Mouse (Mus musculus) heart, embryonic 15.5 days (tissue): ENCODE data around the gene Taf11. TPM values are rescaled to one million over a fixed set of nuclear protein-coding genes. Genes with fewer than 3 reads are reported as not detected.

Experiments
- ATAC-seq: fragments of 200-750 bp; cut with Nextera tagmentation; replicated peaks from 2 replicates; pipeline ENCODE4 v1.8.0; 2017; ENCODE audit warnings: low read depth, moderate TSS enrichment; ENCODE audit not compliant: insufficient number of reproducible peaks, insufficient read depth, low FRiP score
- H3K27ac ChIP-seq: fragments of 300-500 bp; sonication (generic); 2 replicates; pipeline ENCODE4 v1.5.1; 2015; ENCODE audit warnings: mild to moderate bottlenecking, inconsistent platforms
- H3K27me3 ChIP-seq: fragments of 300-500 bp; sonication (generic); 2 replicates; pipeline ENCODE4 v1.6.1; 2015; ENCODE audit warnings: inconsistent platforms
- H3K36me3 ChIP-seq: fragments of 300-500 bp; sonication (generic); 2 replicates; pipeline ENCODE4 v1.6.1; 2015; ENCODE audit warnings: mild to moderate bottlenecking, inconsistent platforms
- H3K4me1 ChIP-seq: fragments of 300-500 bp; sonication (generic); replicated peaks from 2 replicates; pipeline ENCODE4 v1.6.1; 2015; ENCODE audit warnings: inconsistent platforms
- H3K4me2 ChIP-seq: fragments of 300-500 bp; sonication (generic); 2 replicates; pipeline ENCODE4 v1.6.1; 2015; ENCODE audit warnings: inconsistent platforms, mild to moderate bottlenecking, moderate library complexity
- H3K4me3 ChIP-seq: fragments of 300-500 bp; sonication (generic); 2 replicates; pipeline ENCODE4 v1.5.1; 2015; ENCODE audit warnings: mild to moderate bottlenecking, inconsistent platforms
- H3K9ac ChIP-seq: fragments of 300-500 bp; sonication (generic); 2 replicates; pipeline ENCODE4 v1.6.1; 2015; ENCODE audit warnings: mild to moderate bottlenecking, inconsistent platforms
- H3K9me3 ChIP-seq: fragments of 300-500 bp; sonication (generic); replicated peaks from 2 replicates; pipeline ENCODE4 v1.6.1; 2016; ENCODE audit warnings: inconsistent platforms
- WGBS: fragments of 180-500 bp; shearing (Covaris S2); methylation state at CpG from one replicate; pipeline ENCODE4 v1.1.7; 2015; ENCODE audit warnings: mixed read lengths; 5-methylcytosine and 5-hydroxymethylcytosine counted together
- polyA plus RNA-seq: library from polyadenylated mRNA; unstranded; fragments of >200 nt; fragmentation: Nextera tagmentation; extraction: Ambion mirVana; gene quantifications from 2 replicates; pipeline ENCODE4 v1.2.1, GENCODE M21; 2015

Gene Taf11
- polyA plus RNA-seq, 1 experiment from 2014 or later = 46.4 TPM

DNA sequence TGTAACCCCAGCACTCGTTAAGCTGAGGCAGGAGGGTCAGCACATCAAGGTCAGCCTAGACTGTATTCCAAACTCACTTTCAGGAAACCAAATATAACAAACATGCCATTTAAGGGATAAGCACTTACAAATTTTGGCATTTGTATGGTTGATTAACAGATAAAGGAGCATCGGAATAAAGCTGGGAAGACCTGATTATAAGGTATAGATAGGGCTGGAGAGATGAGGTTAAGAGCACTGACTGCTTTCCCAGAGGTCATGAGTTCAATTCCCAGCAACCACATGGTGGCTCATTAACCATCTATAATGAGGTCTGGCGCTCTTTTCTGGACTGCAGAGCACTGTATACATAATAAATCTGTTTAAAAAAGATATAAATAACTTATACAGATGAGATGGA lies 36.1 kb downstream of the Taf11 start:
- peaks cover 5% of the 10 kb centered on the region; the same call in 1 of the 2 replicates for H3K36me3 ChIP-seq
- 68% methylated on average over 3 of the region's 3 CpGs for WGBS
- no peak overlapping the region for H3K4me3 ChIP-seq

DNA sequence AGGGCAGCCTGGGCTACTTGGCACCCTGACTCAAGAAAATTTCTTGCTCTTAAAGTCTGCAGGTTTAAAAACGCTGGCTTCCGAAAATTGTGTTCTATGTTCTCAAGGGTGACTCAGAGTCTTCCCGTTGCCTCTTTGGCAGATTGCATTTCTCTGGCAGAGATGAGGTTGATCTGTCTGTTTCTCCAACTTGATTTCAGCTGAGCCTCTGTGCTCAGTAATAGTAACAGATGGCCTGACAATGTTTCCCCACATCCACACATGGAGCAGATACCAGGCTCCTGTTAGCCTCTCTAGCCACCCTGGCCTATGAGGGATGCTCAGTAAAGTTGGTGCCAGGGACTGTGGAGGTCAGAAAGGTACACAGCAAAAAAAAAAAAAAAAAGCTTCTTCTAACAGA lies 37.8 kb downstream of the Taf11 start:
- 87% methylated on average over 3 of the region's 3 CpGs for WGBS

More for the DNA sequence above, 36.1 kb downstream of the Taf11 start:
- no peak overlapping the region for H3K4me2 ChIP-seq
- no peaks in the 10 kb centered on the region for H3K27me3 ChIP-seq
- H3K9ac ChIP-seq = no peak overlapping the region
- no peak overlapping the region for H3K27ac ChIP-seq
- no peaks in the 10 kb centered on the region for H3K9me3 ChIP-seq
- no peak for ATAC-seq
- H3K4me1 ChIP-seq = peaks cover 12% of the 10 kb centered on the region

DNA sequence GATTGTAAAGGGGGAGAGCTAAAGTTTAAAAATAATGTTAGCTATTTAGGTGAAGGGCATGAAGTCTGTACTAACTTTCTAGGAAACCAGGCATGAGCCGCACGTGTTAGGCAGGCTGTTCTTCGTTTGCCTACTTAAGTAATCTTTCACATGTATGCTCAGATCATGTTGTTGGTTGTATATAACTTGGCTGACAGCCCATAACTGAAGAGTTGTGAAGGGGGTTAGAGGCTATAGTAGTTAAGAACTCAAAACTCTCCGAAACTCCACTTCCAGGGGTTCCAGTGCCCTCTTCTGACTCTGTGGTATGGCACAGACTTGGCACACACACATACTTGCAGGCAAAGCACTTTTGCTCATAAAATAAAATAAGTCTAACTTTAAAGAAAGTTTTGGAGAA lies 42.9 kb downstream of the Taf11 start:
- Histone ChIP-seq H3K27me3 (no peaks in the 10 kb centered on the region), H3K4me2 (no peak overlapping the region), H3K4me3 (no peak overlapping the region), H3K4me1 (peaks cover 8% of the 10 kb centered on the region), H3K9ac (no peak overlapping the region), H3K27ac (no peak overlapping the region), H3K9me3 (no peaks in the 10 kb centered on the region), H3K36me3 (peaks cover 5% of the 10 kb centered on the region; the same call in 1 of the 2 replicates)
- ATAC-seq = no peak
- WGBS = 64% methylated on average over 4 of the region's 4 CpGs

More for the DNA sequence above, 37.8 kb downstream of the Taf11 start:
- H3K4me1 ChIP-seq = peaks cover 12% of the 10 kb centered on the region
- H3K9me3 ChIP-seq = no peaks in the 10 kb centered on the region
- ATAC-seq = no peak
- no peaks in the 10 kb centered on the region for H3K27me3 ChIP-seq
- H3K4me3 ChIP-seq = no peak overlapping the region
- H3K27ac ChIP-seq = no peak overlapping the region
- H3K9ac ChIP-seq = no peak overlapping the region
- no peak overlapping the region for H3K4me2 ChIP-seq
- H3K36me3 ChIP-seq = peaks cover 5% of the 10 kb centered on the region; the same call in 1 of the 2 replicates

DNA sequence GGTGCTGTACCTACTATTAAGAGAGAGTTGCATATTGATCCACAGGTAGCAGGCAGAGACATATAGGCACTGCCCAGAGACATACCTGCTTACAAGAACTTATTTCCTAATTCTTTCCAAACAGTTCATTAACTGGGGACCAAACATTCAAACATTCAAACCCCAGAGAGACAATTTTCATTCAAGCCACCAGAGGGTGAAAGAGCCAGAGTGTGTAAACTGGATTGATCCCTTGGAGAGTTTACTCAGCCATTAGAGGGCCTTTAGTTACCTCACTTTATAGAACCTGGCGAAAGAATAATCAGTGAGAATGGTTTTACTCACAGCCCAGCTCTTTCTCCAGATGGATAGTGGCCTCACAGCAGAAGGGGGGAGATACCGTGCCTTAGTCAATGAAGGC lies 44.2 kb downstream of the Taf11 start:
- Histone ChIP-seq H3K4me3 (no peak overlapping the region), H3K4me1 (peaks cover 8% of the 10 kb centered on the region), H3K27ac (no peak overlapping the region), H3K4me2 (no peak overlapping the region), H3K9ac (no peak overlapping the region), H3K9me3 (no peaks in the 10 kb centered on the region), H3K36me3 (peaks cover 5% of the 10 kb centered on the region; the same call in 1 of the 2 replicates), H3K27me3 (no peaks in the 10 kb centered on the region)
- 84% methylated on average over 2 of the region's 2 CpGs for WGBS
- ATAC-seq = no peak

DNA sequence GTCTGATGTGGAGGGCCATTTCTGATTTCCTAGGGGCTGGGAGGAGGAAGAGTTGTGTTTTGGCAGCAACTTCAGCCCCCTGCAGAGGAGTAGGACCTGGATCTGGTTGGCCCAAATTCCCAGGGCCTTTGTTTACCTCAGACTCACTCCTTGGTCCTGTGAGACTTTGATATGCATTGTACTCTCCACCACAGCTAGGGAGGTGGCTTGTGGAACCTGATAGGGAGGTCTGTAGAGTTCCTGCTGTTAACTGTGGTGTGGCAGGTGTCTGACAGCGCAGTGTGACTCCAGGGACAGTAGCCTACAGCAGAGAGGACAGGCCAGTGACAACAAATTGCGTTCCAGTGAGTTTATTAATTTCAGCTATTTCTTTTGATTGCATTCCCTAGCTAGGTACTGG lies 50.5 kb downstream of the Taf11 start:
- Histone ChIP-seq H3K9ac (no peak overlapping the region), H3K27ac (no peak overlapping the region), H3K4me1 (peaks cover 18% of the 10 kb centered on the region), H3K9me3 (no peaks in the 10 kb centered on the region), H3K27me3 (no peaks in the 10 kb centered on the region), H3K36me3 (peaks cover 3% of the 10 kb centered on the region), H3K4me3 (no peak overlapping the region), H3K4me2 (no peak overlapping the region)
- 54% methylated on average over 2 of the region's 2 CpGs for WGBS
- no peak for ATAC-seq

DNA sequence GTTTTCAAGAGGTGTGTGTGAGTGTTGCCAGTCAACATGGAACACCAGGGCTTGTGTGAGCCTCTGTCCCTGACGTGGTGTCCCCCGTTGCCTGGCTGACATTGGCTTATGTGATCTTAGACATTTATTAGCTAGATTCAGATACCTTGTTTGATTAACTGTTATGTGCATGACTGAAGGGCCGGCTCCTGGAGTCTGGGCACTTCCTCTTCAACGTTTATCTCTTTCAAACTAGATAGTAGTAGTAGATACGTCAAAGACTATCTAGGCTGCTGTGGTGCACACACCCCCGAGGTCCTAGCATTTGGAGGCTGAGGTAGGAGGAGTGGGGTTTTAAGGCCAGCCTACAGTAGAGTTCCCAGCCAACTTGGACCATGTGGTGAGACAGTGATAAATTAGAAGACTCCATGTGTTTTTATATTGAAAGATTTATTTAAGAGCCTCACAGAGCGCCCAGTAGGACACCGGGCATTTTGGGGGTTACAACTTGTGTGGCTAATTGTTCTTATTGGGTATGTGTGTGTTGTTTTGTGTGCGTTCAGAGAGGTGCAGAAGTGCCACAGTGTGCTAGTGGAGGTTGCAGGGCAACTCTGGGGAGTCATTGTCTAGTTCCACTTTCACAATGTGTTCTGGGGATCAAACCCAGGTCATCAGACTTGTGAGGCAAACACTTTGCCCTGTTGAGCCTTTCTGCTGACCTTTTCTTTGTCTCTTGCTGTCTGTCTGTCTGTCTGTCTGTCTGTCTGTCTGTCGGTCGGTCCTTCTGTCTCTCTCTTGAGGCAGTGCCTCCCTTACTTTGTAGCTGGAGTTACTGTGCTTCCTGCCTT lies 51.8 kb downstream of the Taf11 start:
- H3K9me3 ChIP-seq = no peaks in the 10 kb centered on the region
- no peaks in the 10 kb centered on the region for H3K27me3 ChIP-seq
- H3K27ac ChIP-seq = no peak overlapping the region
- H3K4me2 ChIP-seq = peak overlapping the region; percentile 94
- 35% methylated on average over 11 of the region's 11 CpGs for WGBS
- H3K4me3 ChIP-seq = peak overlapping the region; percentile 99
- H3K9ac ChIP-seq = peak overlapping the region; percentile 95
- no peak for ATAC-seq
- peaks cover 18% of the 10 kb centered on the region for H3K4me1 ChIP-seq
- H3K36me3 ChIP-seq = peaks cover 13% of the 10 kb centered on the region

DNA sequence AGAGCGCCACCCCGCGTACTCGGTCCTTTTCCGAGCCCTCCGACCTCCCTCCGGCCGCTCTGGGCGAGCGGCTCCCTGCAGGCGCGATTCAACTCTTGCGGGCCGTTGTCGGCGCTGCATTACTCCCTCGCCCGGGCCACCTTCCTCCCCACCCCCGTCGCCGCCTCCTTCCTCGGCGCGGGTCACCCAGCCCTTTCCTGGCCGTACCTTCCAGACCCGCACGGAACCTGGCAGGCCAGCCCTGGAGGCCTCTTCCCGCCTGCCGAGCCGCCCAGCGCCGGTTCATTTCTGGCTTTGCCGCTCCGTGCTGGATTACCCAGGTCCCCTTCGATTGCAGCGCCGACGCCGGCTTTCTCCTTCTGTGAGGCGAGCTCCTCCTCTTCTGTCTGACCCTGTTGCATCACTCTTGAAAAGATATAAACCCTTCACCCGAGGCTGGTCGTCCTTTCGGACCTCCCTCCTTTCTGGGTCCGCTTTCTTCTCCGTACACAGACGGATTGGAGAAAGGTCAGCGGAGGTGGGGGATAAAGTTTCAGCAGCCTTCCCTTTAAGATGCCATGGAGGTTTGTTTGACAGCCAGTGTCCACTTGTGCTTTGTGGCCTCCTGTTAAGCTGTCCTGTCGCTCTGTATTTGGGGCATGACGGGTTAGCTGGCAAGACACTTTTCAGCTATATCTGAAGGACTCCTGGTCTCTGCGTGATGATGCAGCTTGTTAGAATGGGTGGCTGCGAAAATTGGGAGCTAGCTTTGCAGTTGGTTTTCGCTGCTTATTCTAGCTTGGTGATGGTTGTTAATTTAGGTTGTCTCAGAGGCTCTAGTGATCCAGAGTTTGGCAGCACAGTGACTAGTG lies 52.6 kb downstream of the Taf11 start:
- no peaks in the 10 kb centered on the region for H3K27me3 ChIP-seq
- H3K9me3 ChIP-seq = no peaks in the 10 kb centered on the region
- 1% methylated on average over 51 of the region's 52 CpGs for WGBS
- H3K4me2 ChIP-seq = peak overlapping the region; percentile 94
- peaks cover 21% of the 10 kb centered on the region for H3K36me3 ChIP-seq
- H3K9ac ChIP-seq = peak overlapping the region; percentile 95
- peak; percentile 74 for ATAC-seq
- peak overlapping the region; percentile 99 for H3K4me3 ChIP-seq
- H3K27ac ChIP-seq = peak overlapping the region; percentile 86
- H3K4me1 ChIP-seq = peaks cover 18% of the 10 kb centered on the region

DNA sequence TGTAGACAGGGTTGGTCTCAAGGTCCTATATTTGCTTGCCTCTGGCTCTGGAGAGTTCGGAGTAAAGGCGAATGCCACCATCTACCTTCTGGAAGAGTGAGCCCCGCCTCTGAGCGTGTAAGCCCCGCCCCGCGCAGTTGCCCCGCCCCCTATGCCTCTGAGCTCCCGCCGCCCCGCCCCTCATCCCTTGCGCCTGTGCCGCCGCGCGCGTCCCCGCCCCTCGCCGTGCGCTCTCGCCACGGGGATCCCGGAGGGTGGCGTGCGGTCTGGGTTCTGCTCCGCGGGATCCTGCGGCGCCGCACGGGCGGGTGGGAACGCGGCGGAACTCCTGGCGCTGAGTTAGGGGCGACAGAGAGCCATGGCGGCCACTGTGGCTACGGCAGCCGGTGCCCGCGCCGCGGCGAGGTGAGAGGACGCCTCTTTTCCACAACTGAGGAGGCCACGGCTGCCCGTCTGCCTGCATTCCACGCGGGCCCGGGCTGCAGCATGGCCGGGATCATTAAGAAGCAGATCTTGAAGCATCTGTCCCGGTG lies 53.3 kb downstream of the Taf11 start, which contains the start of gene Uhrf1bp1:
Gene Uhrf1bp1, plus strand, starts transcription at position 177 of the 533 bp plus-strand sequence.
- peaks cover 24% of the 10 kb centered on the region for H3K36me3 ChIP-seq
- under 1% methylated on average over 54 of the region's 54 CpGs for WGBS

More for the DNA sequence above, 53.3 kb downstream of the Taf11 start, which contains the start of gene Uhrf1bp1:
- peak within 1 kb of the TSS; percentile 86 for H3K27ac ChIP-seq
- peak within 1 kb of the TSS; percentile 94 for H3K4me2 ChIP-seq
- H3K9ac ChIP-seq = peak within 1 kb of the TSS; percentile 95
- H3K9me3 ChIP-seq = no peaks in the 10 kb centered on the region
- peak; percentile 89 for ATAC-seq
- H3K4me1 ChIP-seq = peaks cover 18% of the 10 kb centered on the region
- H3K4me3 ChIP-seq = peak within 1 kb of the TSS; percentile 99
- no peaks in the 10 kb centered on the region for H3K27me3 ChIP-seq

Other genes starting within 250 kb of the Taf11 start
- gene Spdef, start 180.9 kb downstream of the Taf11 start, polyA plus RNA-seq = 0.25 and 0.28 TPM in 2 replicates
- 11.9 and 14.1 TPM in 2 replicates for gene D17Wsu92e, start 89.2 kb downstream of the Taf11 start, polyA plus RNA-seq
- gene Snrpc, start 71.7 kb downstream of the Taf11 start, polyA plus RNA-seq = 186 and 202 TPM in 2 replicates
- 3.0 and 3.8 TPM in 2 replicates for gene Uhrf1bp1, start 53.4 kb downstream of the Taf11 start, polyA plus RNA-seq
- gene Anks1, start 538 bp downstream of the Taf11 start, polyA plus RNA-seq = 8.5 and 12.6 TPM in 2 replicates
- gene Tcp11, start 170.8 kb upstream of the Taf11 start, polyA plus RNA-seq = 0.34 and 0.80 TPM in 2 replicates
- 0.76 and 1.7 TPM in 2 replicates for gene Scube3, start 232.3 kb upstream of the Taf11 start, polyA plus RNA-seq